Mouse (Mus musculus): ENCODE results near the gene Dock10. TPM values are rescaled to one million over a fixed set of nuclear protein-coding genes. Genes with fewer than 3 reads are reported as not detected.

Dock10 gene
- polyA plus RNA-seq, 1 experiment from 2014 or later = 1.8 TPM

DNA sequence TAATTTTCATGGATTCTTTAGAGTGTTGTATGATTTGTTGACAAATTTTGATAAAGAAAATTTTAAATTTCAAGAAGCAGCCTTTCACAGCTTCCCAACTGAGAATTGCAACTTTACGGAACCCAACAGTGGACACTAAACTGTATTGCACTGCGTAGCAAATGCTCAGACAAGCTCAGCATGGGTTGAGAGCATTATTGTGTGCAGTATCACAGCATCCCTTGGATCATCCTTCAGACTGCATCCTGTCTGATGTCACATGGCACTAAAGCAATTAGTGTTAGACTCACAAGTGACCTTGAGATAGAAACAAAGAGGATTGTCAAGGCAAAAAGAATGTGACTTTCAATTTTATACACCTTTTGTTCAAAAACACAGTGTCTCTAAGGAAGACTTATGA, 37.1 kb downstream of the Dock10 start:
- no peak overlapping the region for H3K27ac ChIP-seq
- H3K4me3 ChIP-seq (replicated peaks) = no peak overlapping the region
- H3K27me3 ChIP-seq = no peaks in the 10 kb centered on the region
- no peak overlapping the region for H3K4me2 ChIP-seq (replicated peaks)
- H3K9me3 ChIP-seq = no peaks in the 10 kb centered on the region
- no peak for ATAC-seq
- 88% methylated on average over 2 of the region's 2 CpGs for WGBS
- no peak overlapping the region for H3K9ac ChIP-seq (replicated peaks)
- H3K4me1 ChIP-seq (replicated peaks) = no peaks in the 10 kb centered on the region
- H3K36me3 ChIP-seq = no peaks in the 10 kb centered on the region

- H3K36me3 ChIP-seq = no peaks in the 10 kb centered on the region
- H3K27me3 ChIP-seq = no peaks in the 10 kb centered on the region
- ATAC-seq = no peak
- H3K27ac ChIP-seq = no peak overlapping the region
- H3K4me3 ChIP-seq (replicated peaks) = no peak overlapping the region
- H3K9me3 ChIP-seq = no peaks in the 10 kb centered on the region
- H3K4me2 ChIP-seq (replicated peaks) = no peak overlapping the region
- H3K4me1 ChIP-seq (replicated peaks) = no peaks in the 10 kb centered on the region
- H3K9ac ChIP-seq (replicated peaks) = no peak overlapping the region
Observed at GRCm38 (mm10) chr1:80720146-80720545, 38.2 kb downstream of the Dock10 start.

DNA sequence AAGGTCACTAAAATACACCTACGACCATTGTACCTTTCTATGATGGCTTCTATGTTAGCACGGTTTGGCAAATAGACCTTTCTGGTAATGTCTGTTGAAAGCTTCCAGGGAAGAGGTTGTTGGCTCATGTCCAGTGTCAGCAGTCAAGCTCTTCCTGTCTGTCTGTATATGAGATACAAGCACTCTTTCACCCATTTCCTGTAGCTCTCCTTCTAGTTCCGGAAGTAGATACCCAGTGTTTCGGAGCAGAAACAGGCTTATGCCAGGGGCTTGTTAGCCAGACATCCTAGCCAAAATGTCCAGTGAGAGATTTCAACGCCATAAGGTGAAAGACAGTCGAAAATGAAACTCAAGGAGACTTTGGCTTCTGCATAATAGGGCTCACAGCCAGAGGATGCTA, 38.9 kb downstream of the Dock10 start:
- no peaks in the 10 kb centered on the region for H3K27me3 ChIP-seq
- ATAC-seq = no peak

DNA sequence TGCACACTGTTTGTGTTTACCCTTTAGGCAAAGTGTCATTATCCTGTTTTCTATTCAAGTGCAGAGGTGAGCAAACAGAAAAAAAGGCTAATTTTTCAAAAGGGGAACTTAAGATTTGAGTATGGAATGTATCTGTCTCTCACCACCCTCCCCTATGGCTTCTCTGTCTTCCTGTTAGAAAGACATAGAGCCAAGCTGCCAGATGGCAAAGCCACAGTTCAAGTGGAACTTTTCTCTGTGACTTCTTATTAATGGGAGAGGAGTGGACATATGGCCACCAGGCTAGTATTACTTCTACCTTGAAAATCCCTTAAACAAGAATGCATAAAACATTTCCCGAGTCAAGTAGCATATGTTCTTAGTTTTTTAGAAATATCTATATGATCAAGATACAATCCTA, 39.7 kb downstream of the Dock10 start:
- Histone ChIP-seq H3K4me3 (replicated peaks) (no peak overlapping the region), H3K4me2 (replicated peaks) (no peak overlapping the region), H3K27ac (no peak overlapping the region), H3K4me1 (replicated peaks) (no peaks in the 10 kb centered on the region), H3K9ac (replicated peaks) (no peak overlapping the region), H3K27me3 (no peaks in the 10 kb centered on the region), H3K9me3 (no peaks in the 10 kb centered on the region), H3K36me3 (no peaks in the 10 kb centered on the region)
- 91% methylated on average over 1 of the region's 1 CpGs for WGBS
- ATAC-seq = no peak

More for the DNA sequence above, 38.9 kb downstream of the Dock10 start:
- Histone ChIP-seq H3K36me3 (no peaks in the 10 kb centered on the region), H3K27ac (no peak overlapping the region), H3K4me3 (replicated peaks) (no peak overlapping the region), H3K9me3 (no peaks in the 10 kb centered on the region), H3K4me2 (replicated peaks) (no peak overlapping the region), H3K4me1 (replicated peaks) (no peaks in the 10 kb centered on the region), H3K9ac (replicated peaks) (no peak overlapping the region)
- WGBS = 92% methylated on average over 6 of the region's 6 CpGs

DNA sequence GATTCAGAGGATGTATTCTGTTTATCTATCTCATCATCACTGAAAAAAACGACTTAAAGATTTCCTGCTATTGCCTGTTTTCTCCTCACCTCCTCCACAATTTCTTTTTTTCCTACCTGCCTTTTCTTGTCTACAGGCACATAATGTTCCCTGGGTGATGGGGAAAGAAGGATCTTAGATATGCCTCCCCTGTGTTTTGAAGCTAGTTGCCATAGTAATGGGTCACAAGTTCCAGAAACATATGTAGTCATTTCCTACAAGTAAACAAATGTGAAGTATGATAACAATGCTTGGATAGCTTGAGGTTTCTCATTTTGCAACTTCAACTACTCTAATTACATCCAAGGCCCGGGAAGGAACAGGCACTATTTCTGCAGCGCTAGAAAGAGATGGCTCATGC, 42.4 kb downstream of the Dock10 start:
- Histone ChIP-seq H3K4me2 (replicated peaks) (no peak overlapping the region), H3K9me3 (no peaks in the 10 kb centered on the region), H3K4me1 (replicated peaks) (no peaks in the 10 kb centered on the region), H3K36me3 (no peaks in the 10 kb centered on the region), H3K27ac (no peak overlapping the region), H3K27me3 (no peaks in the 10 kb centered on the region), H3K9ac (replicated peaks) (no peak overlapping the region), H3K4me3 (replicated peaks) (no peak overlapping the region)
- no peak for ATAC-seq
- WGBS = 83% methylated on average over 3 of the region's 3 CpGs

- Histone ChIP-seq H3K4me3 (replicated peaks) (no peak overlapping the region), H3K27ac (no peak overlapping the region), H3K9me3 (no peaks in the 10 kb centered on the region), H3K36me3 (no peaks in the 10 kb centered on the region), H3K27me3 (no peaks in the 10 kb centered on the region), H3K4me1 (replicated peaks) (0 out of 2 replicates have a peak, but pooled peaks cover 5% of the 10 kb centered on the region), H3K4me2 (replicated peaks) (no peak overlapping the region), H3K9ac (replicated peaks) (no peak overlapping the region)
- ATAC-seq = no peak
- WGBS = 89% methylated on average over 1 of the region's 1 CpGs
Observed at GRCm38 (mm10) chr1:80713920-80714319, 44.4 kb downstream of the Dock10 start.

DNA sequence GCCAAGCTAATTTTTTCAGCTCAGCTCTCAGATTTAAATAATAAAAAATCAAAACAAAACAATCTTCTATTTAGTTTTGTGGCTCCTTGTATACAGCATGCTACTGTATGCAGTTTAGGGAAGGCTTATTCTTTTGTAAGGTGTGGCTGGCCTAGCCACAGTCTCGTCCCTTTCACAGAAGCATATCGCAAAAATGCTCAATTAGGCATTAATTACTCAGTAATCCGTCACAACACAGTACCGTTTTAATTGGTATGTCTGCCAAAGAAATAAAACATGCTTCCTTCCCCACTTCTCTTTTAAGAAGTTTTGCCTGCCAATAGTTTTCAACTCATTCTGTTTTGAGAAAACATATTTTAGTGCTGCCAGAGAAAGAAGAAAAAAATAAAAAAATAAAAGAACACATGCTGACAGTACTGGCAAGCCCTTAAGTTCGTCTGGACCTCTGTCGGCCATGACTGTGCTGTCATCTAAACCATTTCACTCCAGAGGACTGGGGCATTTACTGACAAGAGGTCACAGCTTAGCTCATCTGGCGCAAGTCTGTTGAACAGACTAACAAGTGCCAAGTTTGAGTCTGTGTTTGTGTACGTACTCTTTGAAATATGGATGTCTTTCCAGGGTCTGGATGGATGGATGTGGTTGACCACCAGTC, 47.6 kb downstream of the Dock10 start:
- 0 out of 2 replicates have a peak, but pooled peaks cover 5% of the 10 kb centered on the region for H3K4me1 ChIP-seq (replicated peaks)
- H3K36me3 ChIP-seq = no peaks in the 10 kb centered on the region
- WGBS = 74% methylated on average over 8 of the region's 8 CpGs
- no peak overlapping the region for H3K4me3 ChIP-seq (replicated peaks)
- H3K27ac ChIP-seq = no peak overlapping the region
- no peaks in the 10 kb centered on the region for H3K27me3 ChIP-seq
- ATAC-seq = no peak
- H3K4me2 ChIP-seq (replicated peaks) = no peak overlapping the region
- H3K9me3 ChIP-seq = no peaks in the 10 kb centered on the region
- no peak overlapping the region for H3K9ac ChIP-seq (replicated peaks)

DNA sequence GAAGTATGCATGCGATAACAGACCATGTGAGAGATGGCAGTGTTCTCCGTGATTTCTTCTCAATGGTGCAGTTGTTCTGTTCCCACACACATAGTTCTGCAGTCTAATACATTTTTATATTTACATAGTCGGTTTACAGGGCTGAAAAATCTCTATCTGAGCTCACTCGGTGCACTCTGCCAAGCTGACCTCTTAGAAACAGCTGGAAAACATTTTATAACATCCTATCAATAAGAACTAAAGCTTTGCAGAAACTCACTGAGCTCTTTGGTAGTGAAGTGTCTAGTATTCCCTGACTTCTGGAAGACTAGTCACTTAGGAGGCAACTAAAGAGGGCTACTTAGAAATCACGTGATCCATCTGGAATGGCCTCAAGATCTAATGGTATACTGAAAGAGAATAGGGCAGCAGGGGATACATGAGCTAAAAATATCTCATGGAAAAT, 48.2 kb downstream of the Dock10 start:
- WGBS = 80% methylated on average over 5 of the region's 5 CpGs
- no peaks in the 10 kb centered on the region for H3K36me3 ChIP-seq

DNA sequence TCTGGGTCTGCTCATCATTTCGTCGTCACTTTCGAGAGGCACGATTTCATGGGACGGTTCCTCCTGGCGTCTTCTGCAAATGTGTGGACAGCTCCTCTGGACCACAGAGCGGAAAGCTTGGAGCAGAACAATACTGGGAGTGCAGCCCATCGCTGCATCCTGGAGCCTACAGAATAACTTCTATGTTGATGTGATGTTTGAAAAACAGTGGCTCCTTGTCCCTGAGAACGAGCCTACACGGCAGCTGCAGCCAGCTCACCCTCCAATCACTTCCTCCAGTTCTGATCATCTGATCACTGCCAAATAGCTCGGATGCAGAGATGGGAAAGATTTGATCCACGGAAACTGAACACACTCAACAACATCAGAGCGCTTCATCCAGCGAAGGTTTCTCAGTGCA, 49.0 kb downstream of the Dock10 start:
- WGBS = 86% methylated on average over 14 of the region's 14 CpGs
- no peak overlapping the region for H3K9ac ChIP-seq (replicated peaks)
- ATAC-seq = no peak
- no peaks in the 10 kb centered on the region for H3K36me3 ChIP-seq
- no peak overlapping the region for H3K4me2 ChIP-seq (replicated peaks)
- H3K4me3 ChIP-seq (replicated peaks) = no peak overlapping the region
- H3K9me3 ChIP-seq = no peaks in the 10 kb centered on the region
- H3K27ac ChIP-seq = no peak overlapping the region
- H3K27me3 ChIP-seq = no peaks in the 10 kb centered on the region
- H3K4me1 ChIP-seq (replicated peaks) = 0 out of 2 replicates have a peak, but pooled peaks cover 5% of the 10 kb centered on the region

More for the DNA sequence above, 48.2 kb downstream of the Dock10 start:
- Histone ChIP-seq H3K4me3 (replicated peaks) (no peak overlapping the region), H3K27ac (no peak overlapping the region), H3K9me3 (no peaks in the 10 kb centered on the region), H3K9ac (replicated peaks) (no peak overlapping the region), H3K4me2 (replicated peaks) (no peak overlapping the region), H3K4me1 (replicated peaks) (0 out of 2 replicates have a peak, but pooled peaks cover 5% of the 10 kb centered on the region), H3K27me3 (no peaks in the 10 kb centered on the region)
- no peak for ATAC-seq

DNA sequence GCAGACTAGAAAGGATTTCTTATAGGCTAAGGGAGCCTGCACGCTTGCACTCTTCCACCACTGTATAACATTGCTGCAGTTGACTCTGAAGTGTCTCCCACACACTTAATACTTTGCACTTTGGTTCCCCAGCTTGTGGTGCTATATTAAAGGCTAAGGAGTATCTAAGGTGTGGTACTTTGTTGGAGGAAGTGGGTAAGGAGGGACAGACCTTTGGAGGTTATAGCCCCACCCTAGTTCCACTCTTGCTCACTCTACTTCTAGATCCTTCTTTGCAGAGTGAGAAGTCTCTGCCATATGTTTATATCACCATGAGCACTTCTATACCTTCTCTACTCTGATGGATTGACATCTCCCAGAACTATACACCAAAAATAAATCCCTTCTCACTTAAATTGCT, 55.0 kb downstream of the Dock10 start:
- no peak overlapping the region for H3K4me3 ChIP-seq (replicated peaks)
- H3K9ac ChIP-seq (replicated peaks) = no peak overlapping the region
- H3K4me2 ChIP-seq (replicated peaks) = no peak overlapping the region
- 88% methylated on average over 1 of the region's 1 CpGs for WGBS
- no peaks in the 10 kb centered on the region for H3K36me3 ChIP-seq
- H3K27me3 ChIP-seq = no peaks in the 10 kb centered on the region
- no peak overlapping the region for H3K27ac ChIP-seq
- no peaks in the 10 kb centered on the region for H3K4me1 ChIP-seq (replicated peaks)
- no peaks in the 10 kb centered on the region for H3K9me3 ChIP-seq
- ATAC-seq = no peak

DNA sequence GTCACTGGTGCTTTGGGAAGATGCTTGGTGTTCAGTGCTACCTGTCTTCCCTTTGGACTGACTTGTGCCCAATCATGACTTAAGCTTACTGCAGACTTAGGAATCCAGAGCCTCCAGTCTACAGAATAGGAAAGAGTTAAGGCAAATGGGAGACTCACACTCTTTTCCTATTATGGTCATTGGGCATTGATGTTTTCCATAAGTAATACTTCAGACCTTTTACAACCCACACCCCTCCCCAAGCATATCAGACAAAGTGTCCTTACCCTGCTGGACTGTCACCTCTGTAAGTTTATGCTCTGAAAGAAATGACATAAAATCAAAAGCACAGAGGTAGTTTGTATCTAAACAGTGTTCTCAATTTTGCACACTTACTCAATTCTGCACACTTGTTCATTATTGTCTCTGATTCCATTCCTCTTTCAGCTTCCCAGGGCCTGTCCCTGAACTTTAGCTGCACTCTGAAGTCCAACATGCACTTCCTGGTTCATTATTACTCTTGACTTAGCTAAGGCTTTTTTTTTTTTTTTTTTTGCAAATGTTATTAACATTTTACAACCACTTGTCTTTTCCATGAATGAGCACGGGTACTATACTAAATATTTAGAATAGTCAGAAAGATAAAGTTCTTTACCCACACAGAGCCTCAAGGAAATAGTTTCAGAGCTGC, 82.2 kb downstream of the Dock10 start:
- ATAC-seq = no peak
- Histone ChIP-seq H3K9me3 (no peaks in the 10 kb centered on the region), H3K4me3 (replicated peaks) (no peak overlapping the region), H3K9ac (replicated peaks) (no peak overlapping the region), H3K36me3 (no peaks in the 10 kb centered on the region), H3K4me2 (replicated peaks) (no peak overlapping the region), H3K27ac (no peak overlapping the region), H3K27me3 (no peaks in the 10 kb centered on the region), H3K4me1 (replicated peaks) (no peaks in the 10 kb centered on the region)
- 67% methylated on average over 1 of the region's 1 CpGs for WGBS

GRCm38 (mm10) chr1:80671730-80672129, 86.6 kb downstream of the Dock10 start:
- 93% methylated on average over 3 of the region's 3 CpGs for WGBS
- H3K9me3 ChIP-seq = no peaks in the 10 kb centered on the region
- H3K36me3 ChIP-seq = no peaks in the 10 kb centered on the region
- no peaks in the 10 kb centered on the region for H3K27me3 ChIP-seq
- no peak for ATAC-seq
- no peak overlapping the region for H3K4me3 ChIP-seq (replicated peaks)
- no peaks in the 10 kb centered on the region for H3K4me1 ChIP-seq (replicated peaks)
- no peak overlapping the region for H3K4me2 ChIP-seq (replicated peaks)
- H3K9ac ChIP-seq (replicated peaks) = no peak overlapping the region
- no peak overlapping the region for H3K27ac ChIP-seq
